23 mouse cellular contexts compared by ENCODE assay signal in genomic region chr5:50794453-50795169, GRCm38 (mm10).
A peak's percentile ranks its signal among the peaks of the same experiment; 100 is the strongest.
DNase-seq lines count a peak whose midpoint lies in the region; ATAC-seq lines count a peak whose summit lies in the region.
"Had no signal": no experiment of that assay in that cellular context is flagged by ENCODE, and none has a peak within 500 bp of the region (broad histone marks: within the 10 kb centered on the region; RNA-seq: fewer than 3 reads in every experiment).

No protein-coding gene starts in this region.

- no peak overlapping the region for H3K4me3 ChIP-seq in midbrain, embryonic 12.5 days
- H3K4me3 ChIP-seq in midbrain, embryonic 10.5 days = no peak overlapping the region
- H3K4me3 ChIP-seq in hindbrain, embryonic 16.5 days (ENCODE audit: low read length) = no peak overlapping the region
- H3K4me3 ChIP-seq in midbrain, embryonic 16.5 days (ENCODE audit: low read depth, low read length) = no peak overlapping the region
- H3K4me3 ChIP-seq: embryonic facial prominence, embryonic 12.5 days; forebrain, embryonic 15.5 days; limb, embryonic 10.5 days; megakaryocyte, embryonic 14.5 days had no signal

- H3K4me1 ChIP-seq in midbrain, embryonic 12.5 days = no peaks in the 10 kb centered on the region
- H3K4me1 ChIP-seq in midbrain, embryonic 10.5 days = no peaks in the 10 kb centered on the region
- H3K4me1 ChIP-seq in hindbrain, embryonic 16.5 days (ENCODE audit: control insufficient read depth, insufficient read depth, low read depth, low read length) = no peaks in the 10 kb centered on the region
- H3K4me1 ChIP-seq in midbrain, embryonic 16.5 days (ENCODE audit: control insufficient read depth, insufficient read depth, low read length) = no peaks in the 10 kb centered on the region
- H3K4me1 ChIP-seq: embryonic facial prominence, embryonic 12.5 days; forebrain, embryonic 15.5 days; limb, embryonic 10.5 days; megakaryocyte, embryonic 14.5 days had no signal

- H3K27ac ChIP-seq in midbrain, embryonic 12.5 days (replicated peaks) = no peak overlapping the region
- no peak overlapping the region for H3K27ac ChIP-seq in midbrain, embryonic 10.5 days (replicated peaks)
- no peak overlapping the region for H3K27ac ChIP-seq in hindbrain, embryonic 16.5 days (ENCODE audit: low read depth, low read length)
- H3K27ac ChIP-seq in midbrain, embryonic 16.5 days (ENCODE audit: low read length) = no peak overlapping the region
- H3K27ac ChIP-seq: embryonic facial prominence, embryonic 12.5 days; forebrain, embryonic 15.5 days; limb, embryonic 10.5 days; stomach, postnatal 0 days had no signal

- DNase-seq in midbrain, embryonic 10.5 days (ENCODE audit: low spot score) = no peak
- DNase-seq in retina, embryonic 14.5 days (ENCODE audit: low spot score) = peak; percentile 12
- DNase-seq in B cell, adult 2 months = no peak
- no peak for DNase-seq in frontal cortex, postnatal 25 days (ENCODE audit: low spot score in 2 of 2)
- DNase-seq: adrenal gland, postnatal 14 days; cerebellum, adult 11 months; cerebellum, postnatal 10 days; gastrocnemius, postnatal 25 days; kidney, adult 8-10 months; kidney, postnatal 14 days; liver, postnatal 0 days; lung, postnatal 10 days; right cerebral cortex, postnatal 4 days had no signal

- 92% methylated on average over 2 of the region's 2 CpGs for WGBS in midbrain, embryonic 12.5 days
- 98% methylated on average over 2 of the region's 2 CpGs for WGBS in midbrain, embryonic 10.5 days
- 67% methylated on average over 2 of the region's 2 CpGs for WGBS in hindbrain, embryonic 16.5 days
- 79% methylated on average over 2 of the region's 2 CpGs for WGBS in midbrain, embryonic 16.5 days

- H3K27me3 ChIP-seq in midbrain, embryonic 12.5 days = no peaks in the 10 kb centered on the region
- H3K27me3 ChIP-seq in midbrain, embryonic 10.5 days (ENCODE audit: low read depth, poor library complexity, severe bottlenecking) = no peaks in the 10 kb centered on the region
- no peaks in the 10 kb centered on the region for H3K27me3 ChIP-seq in hindbrain, embryonic 16.5 days (replicated peaks; ENCODE audit: control insufficient read depth, insufficient read depth, low read length)
- no peaks in the 10 kb centered on the region for H3K27me3 ChIP-seq in midbrain, embryonic 16.5 days (ENCODE audit: control insufficient read depth, insufficient read depth, low read depth, low read length)
- H3K27me3 ChIP-seq: CH12.LX; embryonic facial prominence, embryonic 12.5 days; forebrain, embryonic 15.5 days; megakaryocyte, embryonic 14.5 days had no signal

- 0 out of 2 replicates have a peak, but pooled peaks have one; percentile 19 for ATAC-seq in midbrain, embryonic 12.5 days (ENCODE audit: low FRiP score, low read depth)
- peak; percentile 76; the same call in 1 of the 2 replicates for ATAC-seq in hindbrain, embryonic 16.5 days
- peak; percentile 48; the same call in 1 of the 2 replicates for ATAC-seq in midbrain, embryonic 16.5 days
- no peak for ATAC-seq in erythroblast, adult 5-6 weeks (replicated peaks; ENCODE audit: low FRiP score, poor library complexity, severe bottlenecking)
- ATAC-seq: forebrain, embryonic 15.5 days; liver, postnatal 0 days had no signal

- H3K9ac ChIP-seq in midbrain, embryonic 12.5 days (replicated peaks) = no peak overlapping the region
- no peak overlapping the region for H3K9ac ChIP-seq in hindbrain, embryonic 16.5 days (ENCODE audit: low read depth, low read length)
- no peak overlapping the region for H3K9ac ChIP-seq in midbrain, embryonic 16.5 days (ENCODE audit: low read depth, low read length)
- H3K9ac ChIP-seq: embryonic facial prominence, embryonic 12.5 days; forebrain, embryonic 15.5 days; liver, postnatal 0 days had no signal

- H3K36me3 ChIP-seq in midbrain, embryonic 12.5 days = no peaks in the 10 kb centered on the region
- H3K36me3 ChIP-seq in midbrain, embryonic 10.5 days = no peaks in the 10 kb centered on the region
- H3K36me3 ChIP-seq in hindbrain, embryonic 16.5 days (ENCODE audit: control insufficient read depth, insufficient read depth, low read length) = no peaks in the 10 kb centered on the region
- no peaks in the 10 kb centered on the region for H3K36me3 ChIP-seq in midbrain, embryonic 16.5 days (ENCODE audit: control insufficient read depth, insufficient read depth, low read length)
- H3K36me3 ChIP-seq: embryonic facial prominence, embryonic 12.5 days; forebrain, embryonic 15.5 days; limb, embryonic 10.5 days had no signal

- no peaks in the 10 kb centered on the region for H3K9me3 ChIP-seq in midbrain, embryonic 12.5 days
- no peaks in the 10 kb centered on the region for H3K9me3 ChIP-seq in midbrain, embryonic 10.5 days (replicated peaks)
- no peaks in the 10 kb centered on the region for H3K9me3 ChIP-seq in hindbrain, embryonic 16.5 days (ENCODE audit: control insufficient read depth, low read length)
- no peaks in the 10 kb centered on the region for H3K9me3 ChIP-seq in midbrain, embryonic 16.5 days (replicated peaks; ENCODE audit: control insufficient read depth, low read length, poor library complexity, severe bottlenecking)
- H3K9me3 ChIP-seq: embryonic facial prominence, embryonic 12.5 days; forebrain, embryonic 15.5 days; limb, embryonic 10.5 days; megakaryocyte, embryonic 14.5 days had no signal

- H3K4me2 ChIP-seq in midbrain, embryonic 12.5 days (replicated peaks) = no peak overlapping the region
- H3K4me2 ChIP-seq in hindbrain, embryonic 16.5 days (ENCODE audit: low read length) = no peak overlapping the region
- H3K4me2 ChIP-seq in midbrain, embryonic 16.5 days (ENCODE audit: low read length) = no peak overlapping the region
- H3K4me2 ChIP-seq: embryonic facial prominence, embryonic 12.5 days; forebrain, embryonic 15.5 days had no signal
